Mouse (Mus musculus) liver, embryonic 14.5 days (tissue): Measurements from ENCODE around the gene Bnc1. TPM values are rescaled to one million over a fixed set of nuclear protein-coding genes. Genes with fewer than 3 reads are reported as not detected.

Experiments
- ATAC-seq: fragments of 200-750 bp; cut with Nextera tagmentation; 2 replicates; pipeline ENCODE4 v1.8.0; 2017; ENCODE audit warnings: moderate number of reproducible peaks, mild to moderate bottlenecking, moderate library complexity; ENCODE audit not compliant: insufficient read depth
- DNase-seq, 3 experiments: peaks; one replicate each; pipeline ENCODE4 v3.0.0-alpha.2; 2012 to 2013; ENCODE audit warnings: low read depth in 3 of 3, low spot score in 3 of 3
- H3K27ac ChIP-seq: fragments of 300-500 bp; sonication (generic); 2 replicates; pipeline ENCODE4 v1.5.1; 2014; ENCODE audit warnings: moderate library complexity, mild to moderate bottlenecking, control low read depth, inconsistent platforms
- H3K27me3 ChIP-seq: fragments of 300-500 bp; sonication (generic); 2 replicates; pipeline ENCODE4 v1.6.1; 2014; ENCODE audit warnings: mild to moderate bottlenecking, low read length, moderate library complexity; ENCODE audit not compliant: control insufficient read depth, insufficient read depth
- H3K36me3 ChIP-seq: fragments of 300-500 bp; sonication (generic); replicated peaks from 2 replicates; pipeline ENCODE4 v1.6.1; 2014; ENCODE audit warnings: low read depth; ENCODE audit not compliant: control insufficient read depth, insufficient read depth
- H3K4me1 ChIP-seq, 2 experiments: fragments of 200-500 bp in 1 of 2; fragments of 300-500 bp in 1 of 2; sonication (generic) in 1 of 2; replicated peaks; 2 replicates each; pipeline ENCODE4 v1.6.1; 2012 to 2014; ENCODE audit warnings: antibody characterized with exemption in 1 of 2, inconsistent platforms in 1 of 2, low read length in 1 of 2; ENCODE audit not compliant: control insufficient read depth in 2 of 2, insufficient read depth in 2 of 2
- H3K4me2 ChIP-seq: fragments of 300-500 bp; sonication (generic); 2 replicates; pipeline ENCODE4 v1.6.1; 2014; ENCODE audit warnings: low read depth, mild to moderate bottlenecking, control low read depth, moderate library complexity
- H3K4me3 ChIP-seq, 2 experiments: fragments of 200-500 bp in 1 of 2; fragments of 300-500 bp in 1 of 2; sonication (generic) in 1 of 2; 2 replicates each; pipeline ENCODE4 v1.5.1; 2012 to 2014; ENCODE audit warnings: low read depth in 2 of 2, low read length in 2 of 2, mild to moderate bottlenecking in 2 of 2, control low read depth in 1 of 2, inconsistent platforms in 1 of 2, moderate library complexity in 1 of 2; ENCODE audit not compliant: insufficient read depth in 1 of 2
- H3K9ac ChIP-seq: fragments of 300-500 bp; sonication (generic); replicated peaks from 2 replicates; pipeline ENCODE4 v1.6.1; 2014; ENCODE audit warnings: mild to moderate bottlenecking, control low read depth, moderate library complexity
- H3K9me3 ChIP-seq: fragments of 300-500 bp; sonication (generic); 2 replicates; pipeline ENCODE4 v1.6.1; 2016; ENCODE audit warnings: low read length, mixed read lengths; ENCODE audit not compliant: control insufficient read depth
- CTCF ChIP-seq: IDR thresholded peaks from 2 replicates; pipeline ENCODE4 v1.5.1; 2016; ENCODE audit warnings: antibody characterized with exemption, low read depth, control low read depth
- EP300 ChIP-seq: IDR thresholded peaks from 2 replicates; pipeline ENCODE4 v1.6.1; 2016; ENCODE audit warnings: antibody characterized with exemption, low read depth
- WGBS: fragments of 180-500 bp; shearing (Covaris S2); extraction: QIAGEN DNeasy Blood & Tissue Kit; methylation state at CpG from one replicate; pipeline ENCODE4 v1.1.7; 2014; ENCODE audit not compliant: insufficient replicate concordance; 5-methylcytosine and 5-hydroxymethylcytosine counted together
- polyA plus RNA-seq, 2 experiments: library from polyadenylated mRNA; depleted of rRNA in 1 of 2; stranded (reverse) in 1 of 2; unstranded in 1 of 2; fragments of >200 nt; fragmentation: Nextera tagmentation in 1 of 2; extraction: Ambion mirVana in 1 of 2; gene quantifications; 2 replicates each; pipeline versions ENCODE4 v1.2.1 to v1.2.3; 2012 to 2014

Gene Bnc1
- polyA plus RNA-seq, 2 experiments = 0.27 to 0.28 TPM

DNA sequence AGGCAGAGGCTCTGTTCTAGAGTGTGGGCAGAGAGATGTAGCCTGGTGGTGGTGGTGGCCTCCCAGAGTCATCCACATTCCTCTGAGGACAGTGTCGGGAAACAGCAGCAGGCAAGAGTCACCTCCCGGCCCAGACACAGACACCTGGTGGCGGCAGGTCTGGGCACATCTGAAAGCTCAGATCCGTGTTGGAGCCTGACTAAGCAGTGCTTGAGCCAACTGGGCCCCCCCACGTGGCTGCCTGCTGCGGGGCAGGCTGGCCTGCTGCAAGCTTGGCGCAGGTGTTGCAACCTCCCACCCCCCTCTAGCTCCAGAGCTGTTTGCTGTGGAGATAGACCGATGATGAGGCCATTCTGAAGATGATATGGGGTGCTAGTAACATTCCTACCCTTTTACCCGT, 3.9 kb upstream of the Bnc1 start:
- H3K4me3 ChIP-seq = no peak overlapping the region
- H3K27me3 ChIP-seq = peaks cover 43% of the 10 kb centered on the region
- H3K4me2 ChIP-seq = no peak overlapping the region
- no peak for DNase-seq
- H3K9me3 ChIP-seq = no peaks in the 10 kb centered on the region
- no peak for ATAC-seq
- H3K36me3 ChIP-seq = no peaks in the 10 kb centered on the region
- no peaks in the 10 kb centered on the region for H3K4me1 ChIP-seq
- H3K27ac ChIP-seq = no peak overlapping the region
- WGBS = 13% methylated on average over 9 of the region's 9 CpGs
- H3K9ac ChIP-seq = no peak overlapping the region
- no peak for TF ChIP-seq CTCF
- no peak for TF ChIP-seq EP300

DNA sequence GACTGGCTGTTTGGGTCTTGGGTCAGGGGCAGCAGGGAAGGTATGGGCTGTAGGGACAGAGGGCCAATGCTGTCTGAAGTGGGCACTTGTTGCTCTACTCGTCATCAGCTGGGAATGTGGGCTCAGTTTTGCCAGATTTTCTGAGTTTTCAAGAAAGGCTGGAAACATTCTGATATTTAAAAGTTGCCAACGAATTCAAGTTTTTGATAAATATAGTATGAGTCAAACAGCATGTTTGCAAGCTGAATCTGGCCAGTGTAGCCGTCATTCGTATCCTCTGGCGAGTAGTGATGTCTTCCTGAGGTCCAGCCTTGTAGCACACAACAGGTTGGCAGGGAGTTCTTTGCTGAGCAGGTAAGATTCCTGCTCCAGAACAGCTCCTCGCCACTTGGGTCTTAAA, 3.0 kb upstream of the Bnc1 start:
- Histone ChIP-seq H3K4me3 (no peak overlapping the region), H3K9me3 (no peaks in the 10 kb centered on the region), H3K27ac (no peak overlapping the region), H3K36me3 (no peaks in the 10 kb centered on the region), H3K4me1 (no peaks in the 10 kb centered on the region), H3K27me3 (peaks cover 45% of the 10 kb centered on the region), H3K4me2 (no peak overlapping the region), H3K9ac (no peak overlapping the region)
- DNase-seq (no peak), ATAC-seq (no peak)
- TF ChIP-seq EP300 (no peak), CTCF (no peak)
- 44% methylated on average over 6 of the region's 6 CpGs for WGBS

DNA sequence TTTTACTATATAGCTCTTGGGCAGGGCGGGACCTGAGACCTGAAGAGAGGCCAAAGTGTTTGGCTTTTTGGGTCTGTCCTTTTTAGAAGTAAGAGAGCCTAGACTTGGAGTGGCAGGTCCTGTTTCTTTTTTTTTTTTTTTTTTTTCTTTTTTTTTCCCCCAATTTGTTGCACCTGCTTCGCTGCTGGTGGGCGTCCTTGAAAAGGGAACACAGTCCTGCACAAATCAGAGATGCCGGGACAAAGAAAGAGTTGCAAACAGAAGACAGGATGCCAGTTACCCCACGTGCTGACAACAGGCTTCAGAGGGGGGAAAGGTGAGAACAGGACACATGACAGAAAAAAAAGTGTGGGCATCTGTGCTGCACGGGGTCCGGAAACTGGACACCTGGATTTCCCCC, 1.0 kb upstream of the Bnc1 start:
- Histone ChIP-seq H3K36me3 (no peaks in the 10 kb centered on the region), H3K4me2 (no peak overlapping the region), H3K4me3 (no peak overlapping the region), H3K27me3 (peaks cover 57% of the 10 kb centered on the region), H3K27ac (no peak overlapping the region), H3K9ac (no peak overlapping the region), H3K4me1 (no peaks in the 10 kb centered on the region), H3K9me3 (no peaks in the 10 kb centered on the region)
- WGBS = 23% methylated on average over 7 of the region's 7 CpGs
- DNase-seq (no peak), ATAC-seq (no peak)
- TF ChIP-seq EP300 (no peak), CTCF (no peak)

DNA sequence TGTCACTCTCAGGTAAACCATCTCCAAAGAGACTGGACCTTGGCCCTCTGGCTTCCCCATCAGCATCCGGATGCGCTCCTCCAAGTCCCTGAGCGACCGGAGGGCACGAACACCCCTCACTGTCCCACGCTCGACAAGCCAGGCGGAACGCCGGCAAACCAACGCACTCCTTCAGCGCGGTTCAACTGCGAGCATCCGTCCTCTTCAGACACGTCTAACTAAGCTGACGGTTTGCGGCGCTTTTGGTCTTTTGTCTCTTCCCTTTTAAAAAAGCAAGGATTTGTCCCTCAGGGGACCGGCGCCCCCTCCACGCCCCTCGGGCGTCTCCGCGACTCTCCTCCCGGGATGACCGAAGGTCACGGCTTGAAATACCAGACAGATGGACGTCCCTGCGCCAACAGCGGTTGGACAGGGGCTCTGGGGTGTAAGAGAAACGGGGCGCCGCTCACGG, 456 bp downstream of the Bnc1 start:
- Histone ChIP-seq H3K4me3 (peak overlapping the region; percentile 7 to 34; a peak in 1 of 4 replicates), H3K9me3 (no peaks in the 10 kb centered on the region), H3K36me3 (no peaks in the 10 kb centered on the region), H3K4me2 (peak overlapping the region; percentile 40; the same call in 1 of the 2 replicates), H3K9ac (no peak overlapping the region), H3K4me1 (no peaks in the 10 kb centered on the region), H3K27ac (no peak overlapping the region), H3K27me3 (peaks cover 57% of the 10 kb centered on the region)
- no peak for ATAC-seq
- TF ChIP-seq CTCF = no peak
- TF ChIP-seq EP300 = no peak
- 2% methylated on average over 36 of the region's 36 CpGs for WGBS
- no peak for DNase-seq

DNA sequence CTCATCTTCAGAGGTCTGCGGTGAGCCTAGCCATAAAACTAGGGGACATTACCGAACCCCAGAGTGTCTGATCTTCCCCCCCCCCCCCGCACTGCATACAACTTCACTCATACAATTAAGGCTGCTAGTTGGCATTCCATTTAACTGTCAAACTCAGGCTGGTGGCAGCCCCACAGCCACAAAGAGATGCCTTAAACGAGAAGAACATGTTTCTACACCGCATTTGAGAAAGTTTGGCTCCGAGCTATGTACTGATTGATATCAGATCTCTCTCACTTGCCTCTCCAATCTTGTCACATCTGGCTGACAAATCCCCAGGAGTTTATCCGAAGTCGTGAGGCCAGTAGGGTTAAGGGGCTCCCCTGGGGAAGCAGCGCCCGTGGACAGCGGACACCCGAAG, 976 bp downstream of the Bnc1 start:
- no peak overlapping the region for H3K4me2 ChIP-seq
- no peak for ATAC-seq
- H3K4me3 ChIP-seq = no peak overlapping the region
- no peak overlapping the region for H3K9ac ChIP-seq
- H3K4me1 ChIP-seq = no peaks in the 10 kb centered on the region
- peaks cover 57% of the 10 kb centered on the region for H3K27me3 ChIP-seq
- no peaks in the 10 kb centered on the region for H3K36me3 ChIP-seq
- H3K27ac ChIP-seq = no peak overlapping the region
- H3K9me3 ChIP-seq = no peaks in the 10 kb centered on the region
- TF ChIP-seq CTCF (no peak), EP300 (no peak)
- 5% methylated on average over 12 of the region's 12 CpGs for WGBS
- no peak for DNase-seq

DNA sequence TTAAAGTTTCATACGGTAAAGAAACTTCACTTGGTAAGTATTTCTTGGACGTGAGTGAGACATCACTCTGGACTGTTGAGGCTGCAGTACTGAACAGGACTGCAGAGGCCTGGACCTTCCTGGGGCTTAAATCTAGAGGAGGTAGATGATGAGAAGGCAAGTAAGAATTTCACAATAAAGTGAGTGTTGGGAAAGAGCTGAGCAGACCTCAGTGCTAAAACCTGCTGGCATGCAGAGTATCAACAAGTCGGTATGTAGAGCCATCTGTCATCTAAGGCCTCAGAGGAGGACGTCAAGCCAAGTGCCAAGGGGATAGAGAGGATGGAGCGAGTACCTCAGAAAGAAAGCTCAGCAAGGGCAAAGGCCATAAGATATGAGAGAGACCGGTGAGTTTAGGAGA, 8.4 kb downstream of the Bnc1 start:
- 64% methylated on average over 6 of the region's 6 CpGs for WGBS
- Histone ChIP-seq H3K36me3 (no peaks in the 10 kb centered on the region), H3K4me3 (no peak overlapping the region), H3K27ac (no peak overlapping the region), H3K4me1 (no peaks in the 10 kb centered on the region), H3K27me3 (no peaks in the 10 kb centered on the region; the same call in 1 of the 2 replicates), H3K4me2 (no peak overlapping the region), H3K9me3 (no peaks in the 10 kb centered on the region), H3K9ac (no peak overlapping the region)
- TF ChIP-seq CTCF (no peak), EP300 (no peak)
- ATAC-seq (no peak), DNase-seq (no peak)
